Mouse (Mus musculus) thymus, adult 2 months (tissue): ENCODE results near the gene Il17rc.

Experiments used
- CTCF ChIP-seq: fragments of 200-500 bp; IDR thresholded peaks from 2 replicates; pipeline ENCODE4 v1.5.1; 2012; ENCODE audit warnings: mild to moderate bottlenecking, control low read depth, low read length, moderate library complexity, borderline replicate concordance; ENCODE audit not compliant: control insufficient read depth, poor library complexity, insufficient read depth; ENCODE audit errors: extremely low read depth
- POLR2A ChIP-seq: fragments of 200-500 bp; IDR thresholded peaks from 2 replicates; pipeline ENCODE4 v1.6.1; 2012; ENCODE audit warnings: mild to moderate bottlenecking, low read length, control low read depth, moderate library complexity; ENCODE audit not compliant: control insufficient read depth, poor library complexity, insufficient read depth; ENCODE audit errors: extremely low read depth

- TF ChIP-seq CTCF (no peak), POLR2A (no peak)
Measured at GRCm38 (mm10) chr6:113443091-113443490, 28.1 kb upstream of the Il17rc start.
